Mouse (Mus musculus) right cerebral cortex, postnatal 4 days (tissue): ENCODE data around the gene Lpp.

Experiments used
- DNase-seq: peaks from one replicate; pipeline ENCODE4 v3.0.0-alpha.2; 2022

Lpp gene

GRCm38 (mm10) chr16:24822182-24822875 lies 429.0 kb downstream of the Lpp start:
- DNase-seq = no peak

GRCm38 (mm10) chr16:24822918-24823317 lies 429.6 kb downstream of the Lpp start:
- no peak for DNase-seq

- DNase-seq = no peak
These were observed 433.1 kb downstream of the Lpp start for GRCm38 (mm10) chr16:24826390-24826789.

DNA sequence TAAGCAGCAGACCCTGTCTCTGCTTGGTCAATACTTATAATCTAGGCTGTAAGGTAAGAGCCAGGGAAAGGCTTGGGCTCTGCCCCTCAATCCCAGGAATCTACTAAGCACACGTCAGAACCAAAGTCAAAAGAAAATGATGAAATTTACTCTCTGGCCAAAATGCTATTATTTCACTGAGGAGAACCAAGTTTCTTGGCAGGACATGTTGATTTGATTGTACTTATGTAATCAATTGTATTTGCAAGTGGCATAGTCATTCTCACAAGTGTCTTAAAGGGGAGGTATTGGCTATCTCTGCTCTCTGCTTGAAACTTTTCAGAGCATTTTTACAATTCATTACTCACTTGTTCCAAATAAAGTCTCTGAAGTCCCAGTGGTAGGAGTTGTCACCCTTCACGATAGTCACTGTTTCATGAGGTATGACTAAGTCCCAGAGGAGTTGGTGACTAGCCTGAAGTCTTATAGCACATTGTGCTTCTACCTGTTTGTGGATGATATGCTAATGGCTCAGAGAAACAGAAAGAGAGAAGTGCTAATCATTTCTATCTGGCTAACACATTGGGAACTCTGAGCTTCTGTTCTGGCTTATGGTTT lies 435.0 kb downstream of the Lpp start:
- no peak for DNase-seq

GRCm38 (mm10) chr16:24829860-24830259 lies 436.6 kb downstream of the Lpp start:
- no peak for DNase-seq

- no peak for DNase-seq
These were observed 437.6 kb downstream of the Lpp start for GRCm38 (mm10) chr16:24830939-24831338.

DNA sequence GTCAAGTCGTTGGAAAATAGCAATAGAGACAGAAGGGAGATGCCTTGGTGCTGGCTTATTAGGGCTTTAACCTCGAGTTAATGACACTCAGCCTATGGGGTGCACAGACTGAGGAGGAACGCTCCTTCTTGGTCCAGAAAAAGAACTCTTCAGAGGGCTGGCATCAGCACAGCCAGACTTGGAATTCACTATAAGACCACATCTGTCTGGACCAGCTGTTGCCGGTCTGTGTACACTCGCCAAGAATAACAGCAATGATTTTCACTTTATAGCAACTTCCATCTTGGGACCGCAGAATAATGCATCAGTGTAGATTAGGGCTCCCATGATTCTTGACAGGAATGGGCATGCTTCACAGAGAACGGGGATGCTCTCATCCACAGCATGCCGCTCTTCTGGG lies 439.9 kb downstream of the Lpp start:
- DNase-seq = no peak

- no peak for DNase-seq
These were observed 441.2 kb downstream of the Lpp start for GRCm38 (mm10) chr16:24834536-24834935.

DNA sequence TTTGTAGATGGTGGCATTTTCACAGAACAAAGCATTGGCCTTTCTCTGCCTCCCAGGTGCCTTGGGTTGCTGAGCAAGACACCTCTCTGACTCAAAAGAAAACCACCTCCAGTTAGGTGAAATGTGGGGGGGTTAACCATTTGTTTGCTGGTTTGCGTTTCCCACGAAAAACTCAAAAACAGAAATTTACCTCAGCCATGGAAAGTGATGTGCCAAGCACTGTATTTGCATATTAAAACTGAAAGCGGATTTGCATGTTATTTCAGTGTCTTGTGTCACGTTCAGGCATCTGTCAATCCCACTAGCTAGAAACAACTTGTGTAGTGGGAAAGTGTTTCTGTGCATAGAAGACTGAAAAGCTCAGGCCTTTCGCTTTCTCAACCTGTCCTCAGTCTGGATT lies 443.2 kb downstream of the Lpp start:
- no peak for DNase-seq

DNA sequence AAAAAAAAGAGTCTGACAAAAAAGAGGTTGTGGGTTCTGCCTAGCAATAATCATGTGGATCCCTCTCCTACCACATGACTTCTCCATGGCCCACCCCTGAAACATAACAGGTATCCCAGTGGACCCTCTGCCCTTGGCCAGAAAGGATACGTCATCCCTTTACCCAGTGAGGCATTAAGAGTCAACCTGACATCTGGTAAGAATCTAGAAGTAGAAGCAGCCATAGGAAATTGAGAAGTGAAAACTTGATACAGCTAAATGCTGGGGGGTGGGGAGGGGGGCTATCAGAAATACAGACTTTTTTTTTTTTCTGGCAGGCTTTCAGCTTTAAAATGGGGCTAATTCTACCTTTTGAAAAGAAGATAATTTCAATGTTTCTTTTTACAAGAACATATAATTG lies 445.7 kb downstream of the Lpp start:
- DNase-seq = no peak

GRCm38 (mm10) chr16:24840073-24840472 lies 446.8 kb downstream of the Lpp start:
- DNase-seq = no peak

- no peak for DNase-seq
These were observed 452.8 kb downstream of the Lpp start for GRCm38 (mm10) chr16:24846141-24846540.

GRCm38 (mm10) chr16:24859509-24860140 lies 466.3 kb downstream of the Lpp start:
- DNase-seq = no peak

- DNase-seq = no peak
These were observed 467.1 kb downstream of the Lpp start for GRCm38 (mm10) chr16:24860445-24860844.

DNA sequence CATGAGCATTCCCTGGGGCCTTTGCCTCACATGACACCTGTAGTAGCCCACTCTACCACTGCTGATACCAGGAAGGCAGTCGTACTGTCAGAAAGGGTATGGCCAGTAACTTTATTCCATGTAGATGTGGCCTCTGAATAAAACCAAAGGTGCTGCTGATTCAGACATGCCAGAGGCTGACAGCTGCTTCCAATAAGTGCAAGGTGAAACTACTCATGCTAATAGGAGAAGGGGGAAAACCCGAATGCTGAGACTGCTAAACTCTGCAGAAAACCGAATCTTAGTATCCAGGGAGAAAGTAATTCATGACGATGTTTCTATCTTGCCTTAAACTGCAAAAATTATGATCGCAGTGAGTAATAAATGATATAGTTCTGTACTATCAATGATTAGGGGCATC lies 468.1 kb downstream of the Lpp start:
- no peak for DNase-seq

GRCm38 (mm10) chr16:24874235-24874634 lies 480.9 kb downstream of the Lpp start:
- peak; percentile 8 for DNase-seq

GRCm38 (mm10) chr16:24875661-24876060 lies 482.4 kb downstream of the Lpp start:
- DNase-seq = no peak

- DNase-seq = no peak
These were observed 485.7 kb downstream of the Lpp start for GRCm38 (mm10) chr16:24878977-24879376.

DNA sequence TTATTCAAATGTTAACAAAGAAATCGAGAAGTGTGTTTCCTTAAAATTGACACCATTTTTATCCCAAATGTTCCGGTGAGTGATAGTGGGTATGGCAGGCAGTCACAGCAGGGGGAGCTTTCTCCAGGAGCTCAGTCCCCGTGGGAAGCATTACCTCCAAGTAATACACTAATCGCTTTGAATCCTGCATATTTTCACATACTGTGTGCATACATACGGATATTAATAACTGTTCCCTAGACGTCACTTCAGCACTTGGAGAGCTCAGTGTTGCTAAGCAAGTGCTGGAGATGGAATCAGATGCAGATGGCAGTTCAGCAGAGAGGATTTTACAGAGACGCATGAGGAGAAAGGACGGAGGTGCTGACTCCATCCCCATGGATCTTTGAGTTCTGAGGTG lies 487.4 kb downstream of the Lpp start:
- peak; percentile 7 for DNase-seq

GRCm38 (mm10) chr16:24881981-24882775 lies 488.9 kb downstream of the Lpp start:
- DNase-seq = no peak

DNA sequence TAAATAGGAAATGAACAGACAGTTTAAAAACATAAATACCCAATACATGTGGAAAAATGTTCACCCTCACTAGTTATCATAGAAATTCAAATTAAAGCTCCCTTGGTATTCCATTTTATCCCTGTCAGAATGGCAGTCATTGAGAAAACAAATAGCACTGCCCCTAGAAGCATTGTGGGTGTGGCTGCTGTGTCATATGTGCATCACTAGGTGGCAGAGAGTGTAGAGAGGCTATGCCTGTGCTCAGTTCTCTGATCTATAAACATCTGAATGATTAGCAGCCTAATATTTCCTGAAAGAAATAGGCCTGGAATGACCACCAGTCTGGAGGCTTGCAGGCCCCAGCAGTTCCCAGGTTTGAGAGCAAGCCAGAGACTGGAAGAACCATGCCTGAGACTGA lies 490.7 kb downstream of the Lpp start:
- no peak for DNase-seq

GRCm38 (mm10) chr16:24886346-24886745 lies 493.0 kb downstream of the Lpp start:
- DNase-seq = no peak

GRCm38 (mm10) chr16:24886943-24887342 lies 493.6 kb downstream of the Lpp start:
- DNase-seq = no peak

GRCm38 (mm10) chr16:24891453-24891852 lies 498.1 kb downstream of the Lpp start:
- DNase-seq = no peak
